Mouse (Mus musculus) ovary, adult 18-20 months (tissue): Measurements from ENCODE around the gene Rph3al.

ENCODE experiments used
- DNase-seq: peaks from one replicate; pipeline ENCODE4 v3.0.0; 2022; ENCODE audit warnings: low spot score, mixed read lengths

The Rph3al gene

GRCm38 (mm10) chr11:75950459-75950858, 12.2 kb upstream of the Rph3al start:
- DNase-seq: no peak

DNA sequence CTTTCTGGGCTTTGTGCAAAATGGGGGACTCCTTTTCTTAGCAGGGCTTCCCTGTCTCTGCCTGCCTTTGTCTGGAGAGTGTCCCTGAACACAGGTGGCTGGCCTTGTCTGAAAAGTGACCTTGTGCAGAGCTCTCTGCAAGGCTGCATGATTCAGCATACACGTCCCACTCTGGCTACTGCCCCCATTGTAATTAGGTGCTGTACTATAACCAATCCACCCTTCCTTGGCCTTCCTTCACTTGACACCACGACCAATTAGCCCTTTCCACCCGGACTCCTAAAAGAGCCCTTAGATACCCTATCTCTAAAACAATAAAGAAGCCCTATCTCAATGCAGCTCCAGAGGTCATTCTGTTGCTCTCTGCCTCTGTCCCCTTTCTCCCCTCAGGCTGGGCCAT, 10.6 kb upstream of the Rph3al start:
- DNase-seq: peak; percentile 76

DNA sequence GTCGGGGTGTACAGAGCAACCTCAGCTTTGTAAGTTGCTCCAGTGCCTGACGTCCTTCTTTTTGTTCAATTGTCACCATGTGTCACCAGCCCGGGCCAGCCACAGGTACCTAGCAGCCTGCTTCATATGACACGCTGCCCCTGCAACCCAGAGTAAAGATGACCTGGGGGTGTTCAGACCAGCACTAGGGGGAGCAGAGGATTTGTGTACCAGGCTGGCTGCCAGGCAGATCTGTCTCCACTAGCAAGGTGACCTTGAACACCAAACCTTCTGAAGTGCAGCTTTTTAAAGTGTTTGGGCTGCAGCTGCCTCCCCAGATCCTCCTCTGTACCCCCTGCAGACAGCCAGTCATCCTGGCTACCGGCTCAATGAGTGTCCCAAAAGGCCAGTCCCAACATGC, 9.0 kb upstream of the Rph3al start:
- DNase-seq: peak; percentile 59

DNA sequence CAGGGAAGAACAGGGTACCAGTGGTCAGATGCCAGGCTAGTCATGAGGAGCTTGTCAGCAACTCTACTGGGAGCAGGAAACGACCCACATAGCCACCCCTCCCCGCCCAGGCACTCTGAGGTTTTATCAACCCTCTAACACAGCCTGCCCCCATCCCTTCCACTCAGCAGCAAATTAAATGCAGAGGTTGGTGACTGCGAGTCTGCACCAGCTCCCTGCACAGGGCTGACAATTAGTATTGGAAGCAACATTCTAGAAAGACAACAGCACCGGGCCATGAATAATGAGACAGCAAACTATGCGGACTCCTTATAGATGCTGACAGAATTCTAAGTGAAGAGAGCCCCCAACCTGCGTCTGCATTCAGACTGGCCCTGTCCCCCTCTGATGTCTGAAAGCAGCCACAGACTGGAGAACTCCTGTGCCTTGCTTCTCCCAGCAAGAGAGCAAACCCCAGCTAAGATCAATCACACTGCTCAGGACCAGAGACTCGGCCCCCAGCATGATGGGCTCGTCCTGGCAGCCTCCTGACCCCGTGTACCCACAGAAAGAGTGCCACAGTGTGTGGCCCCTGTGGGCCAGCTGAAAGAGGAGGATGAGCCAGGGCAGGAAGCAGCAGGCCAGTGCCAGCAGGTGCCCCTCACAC, 7.7 kb upstream of the Rph3al start:
- no peak for DNase-seq

- DNase-seq: peak; percentile 56
Observed at GRCm38 (mm10) chr11:75937370-75937871, 808 bp downstream of the Rph3al start.

DNA sequence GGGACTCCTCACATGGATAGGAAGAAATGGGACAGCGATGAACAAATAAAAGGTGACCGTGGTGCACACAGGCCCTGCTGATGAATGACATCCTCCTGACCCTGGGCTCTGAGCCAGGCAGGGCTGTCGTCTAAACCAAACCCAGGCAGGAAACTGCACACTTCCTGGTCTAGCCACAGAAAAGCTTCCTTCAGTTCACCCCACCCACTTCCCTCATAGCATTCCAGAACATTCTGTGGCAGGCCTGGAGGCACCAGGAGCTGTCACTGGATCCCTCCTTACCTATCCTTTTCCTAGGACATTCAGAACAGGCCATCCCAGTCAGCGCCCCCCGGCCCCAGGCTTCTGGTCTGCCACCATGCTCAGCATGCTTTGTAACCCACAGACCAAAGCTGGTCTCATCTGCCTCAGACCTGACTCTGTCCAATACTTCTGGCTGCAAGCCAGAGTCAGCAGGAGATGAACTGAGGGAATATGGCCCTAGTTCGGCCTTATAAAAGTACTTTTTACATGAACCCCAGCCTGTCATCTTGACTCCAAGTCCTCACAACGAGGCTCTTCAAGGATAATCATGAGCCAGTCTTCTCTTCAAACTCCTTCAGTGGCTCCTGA, 2.3 kb downstream of the Rph3al start:
- DNase-seq: peak; percentile 41

DNA sequence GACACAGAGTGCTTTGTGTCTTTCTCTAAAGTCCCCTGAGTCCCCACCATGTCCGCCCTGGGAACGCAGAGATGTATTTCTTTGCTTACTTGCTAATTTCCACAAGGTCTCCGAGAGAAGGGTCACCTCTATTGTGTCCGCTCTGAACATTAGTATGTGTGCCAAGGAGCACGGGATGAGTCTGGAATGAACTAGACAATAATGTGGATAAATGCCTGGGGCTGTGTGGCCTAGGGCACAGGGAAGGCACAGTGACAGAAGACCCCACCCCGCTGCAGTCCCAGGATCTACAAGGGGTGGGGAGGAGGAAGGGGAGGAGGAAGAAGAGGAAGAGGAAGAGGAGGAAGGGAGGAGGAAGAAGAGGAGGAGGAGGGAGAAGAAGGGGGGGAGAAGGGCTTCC, 3.8 kb downstream of the Rph3al start:
- DNase-seq: no peak

DNA sequence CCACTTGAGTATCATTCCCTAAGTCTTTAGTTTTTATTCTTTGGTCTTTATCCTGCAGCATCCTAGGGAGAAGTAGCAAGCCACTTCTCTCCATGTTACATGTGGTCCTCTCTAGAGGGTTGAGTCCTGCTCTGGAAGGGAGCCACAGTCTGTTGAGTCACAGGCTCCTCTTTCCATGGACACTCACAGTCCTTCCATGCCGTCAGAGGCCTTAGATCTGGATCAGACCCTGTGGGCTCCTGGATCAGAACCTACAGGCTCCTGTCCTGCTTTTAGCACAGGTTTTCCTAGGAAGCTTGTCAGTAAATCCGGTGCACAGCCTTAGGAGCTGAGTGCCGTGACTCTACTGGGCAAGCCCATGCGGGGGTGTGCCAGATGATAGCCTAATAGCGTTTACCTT, 4.9 kb downstream of the Rph3al start:
- no peak for DNase-seq

- DNase-seq: no peak
Observed at GRCm38 (mm10) chr11:75930911-75931678, 7.1 kb downstream of the Rph3al start.

DNA sequence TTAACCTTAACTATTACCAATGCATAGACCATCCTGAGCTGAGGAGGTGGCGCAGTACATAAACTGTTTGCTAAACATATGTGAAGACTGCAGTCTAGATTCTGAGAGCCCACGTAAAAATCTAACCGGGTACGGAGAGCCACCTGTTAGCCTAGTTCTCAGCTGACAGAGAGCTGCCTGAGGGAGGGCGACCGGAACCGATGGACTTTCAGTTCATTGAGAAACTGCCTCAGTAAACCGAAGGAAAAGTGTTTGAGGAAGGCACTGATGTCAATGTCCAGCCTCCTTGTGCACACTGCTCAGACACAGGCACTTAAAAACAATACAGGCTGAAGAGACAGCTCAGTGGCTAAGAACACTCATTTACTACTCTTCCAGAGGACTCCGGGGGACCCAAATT, 8.0 kb downstream of the Rph3al start:
- no peak for DNase-seq

DNA sequence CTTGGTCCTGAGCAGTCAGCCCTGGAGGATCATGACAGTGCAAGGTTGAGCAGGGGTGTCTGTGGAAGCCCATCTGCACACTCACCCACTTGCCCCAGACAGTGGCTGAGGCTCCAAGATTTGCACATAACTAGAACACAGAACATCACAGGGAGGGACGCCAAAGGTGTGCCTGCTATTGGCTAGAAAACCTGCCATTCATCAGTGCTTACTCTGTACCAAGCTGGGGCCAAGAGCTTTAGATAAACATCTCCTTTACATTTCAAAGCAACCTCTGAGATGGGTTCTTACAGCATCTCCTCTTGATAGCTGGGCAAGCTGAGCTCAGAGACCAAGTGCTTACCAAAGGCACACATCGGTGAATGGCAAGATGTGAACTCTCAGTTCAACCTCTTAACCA, 10.3 kb downstream of the Rph3al start:
- DNase-seq: no peak

DNA sequence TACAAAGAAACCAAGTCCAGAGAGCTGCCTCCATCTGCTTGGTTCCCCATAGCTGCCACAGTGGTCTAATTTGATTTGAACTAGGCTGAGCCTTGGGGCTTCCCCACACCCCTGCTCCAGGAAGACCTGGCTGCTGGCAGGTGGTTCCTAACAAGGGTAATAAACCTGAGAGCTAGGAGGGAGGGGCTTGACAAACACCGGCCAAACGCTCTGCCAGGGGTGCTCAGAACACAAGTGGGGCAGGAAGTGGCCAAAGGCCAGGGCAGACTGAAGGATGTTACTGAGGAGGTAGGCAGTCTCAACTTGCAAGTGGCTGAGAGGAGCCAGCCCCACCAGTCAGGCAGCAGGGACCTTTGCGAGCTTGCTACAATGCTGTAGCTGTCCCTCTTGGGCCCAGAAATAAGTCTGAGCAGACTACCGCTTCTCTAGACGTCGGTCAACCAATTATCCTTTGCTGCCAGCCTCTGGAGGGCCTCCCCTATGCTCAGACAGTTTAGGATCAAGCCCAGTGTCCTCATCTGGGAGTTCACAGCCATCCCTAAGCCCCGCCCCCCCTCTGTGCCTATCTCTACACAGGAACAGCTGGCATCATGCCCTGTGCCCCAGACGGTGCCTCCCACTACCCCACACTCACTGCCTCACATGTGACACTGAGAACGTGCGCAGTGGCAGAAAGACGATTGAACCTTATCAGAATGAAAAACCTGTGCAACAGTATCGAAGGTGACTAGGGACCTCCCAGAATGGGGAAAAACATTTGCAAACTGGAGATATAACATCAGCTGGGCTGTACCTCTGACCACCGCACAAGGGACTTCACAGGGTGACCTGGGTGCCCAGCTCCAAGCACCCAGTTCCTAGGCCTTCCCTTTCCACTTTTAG, 11.6 kb downstream of the Rph3al start:
- peak; percentile 54 for DNase-seq

DNA sequence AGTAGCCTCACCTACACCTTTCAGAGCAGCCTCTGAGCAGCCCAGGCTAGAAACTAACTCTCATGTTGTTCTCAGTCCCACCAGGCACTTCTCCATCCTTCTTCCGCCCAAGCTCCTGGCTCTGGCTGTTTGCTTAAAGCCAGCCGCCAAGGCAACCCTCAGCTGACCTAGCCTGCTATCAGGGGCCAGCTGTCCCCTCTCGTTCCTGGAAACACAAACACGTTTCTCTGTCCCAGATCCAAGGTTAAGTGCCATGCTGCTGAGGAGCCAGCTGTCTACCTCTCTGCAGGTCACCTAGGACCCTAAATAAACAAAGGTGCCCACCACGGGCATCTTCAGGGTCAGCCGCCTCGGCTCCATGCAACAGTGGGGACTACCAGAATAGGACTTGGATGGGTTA, 12.4 kb downstream of the Rph3al start:
- DNase-seq: peak; percentile 44

- DNase-seq: no peak
Observed at GRCm38 (mm10) chr11:75922741-75923140, 15.5 kb downstream of the Rph3al start.

- DNase-seq: no peak
Observed at GRCm38 (mm10) chr11:75919139-75919538, 19.1 kb downstream of the Rph3al start.

- no peak for DNase-seq
Observed at GRCm38 (mm10) chr11:75917340-75917739, 20.9 kb downstream of the Rph3al start.

DNA sequence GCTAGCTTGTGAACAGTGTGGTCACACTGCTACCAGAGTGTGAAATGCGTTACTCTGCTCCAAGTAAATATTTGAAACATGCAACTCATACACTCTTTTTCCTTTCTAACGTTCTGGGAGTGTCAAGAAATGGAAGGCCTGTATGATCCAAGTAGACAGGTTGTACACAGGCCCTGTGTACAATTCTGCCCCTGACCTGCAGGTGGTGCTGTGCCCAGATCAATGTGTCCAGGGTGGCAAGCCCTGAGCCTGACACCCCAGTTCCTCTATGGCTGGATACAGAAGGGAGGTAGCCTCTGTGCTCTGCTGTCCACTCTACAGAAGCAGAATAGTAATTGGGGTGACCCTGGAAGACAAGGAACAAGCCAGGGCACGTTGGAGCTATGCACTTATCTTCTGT, 24.3 kb downstream of the Rph3al start:
- DNase-seq: no peak

- peak; percentile 60 for DNase-seq
Observed at GRCm38 (mm10) chr11:75912944-75913657, 25.1 kb downstream of the Rph3al start.

- DNase-seq: no peak
Observed at GRCm38 (mm10) chr11:75911962-75912361, 26.3 kb downstream of the Rph3al start.

DNA sequence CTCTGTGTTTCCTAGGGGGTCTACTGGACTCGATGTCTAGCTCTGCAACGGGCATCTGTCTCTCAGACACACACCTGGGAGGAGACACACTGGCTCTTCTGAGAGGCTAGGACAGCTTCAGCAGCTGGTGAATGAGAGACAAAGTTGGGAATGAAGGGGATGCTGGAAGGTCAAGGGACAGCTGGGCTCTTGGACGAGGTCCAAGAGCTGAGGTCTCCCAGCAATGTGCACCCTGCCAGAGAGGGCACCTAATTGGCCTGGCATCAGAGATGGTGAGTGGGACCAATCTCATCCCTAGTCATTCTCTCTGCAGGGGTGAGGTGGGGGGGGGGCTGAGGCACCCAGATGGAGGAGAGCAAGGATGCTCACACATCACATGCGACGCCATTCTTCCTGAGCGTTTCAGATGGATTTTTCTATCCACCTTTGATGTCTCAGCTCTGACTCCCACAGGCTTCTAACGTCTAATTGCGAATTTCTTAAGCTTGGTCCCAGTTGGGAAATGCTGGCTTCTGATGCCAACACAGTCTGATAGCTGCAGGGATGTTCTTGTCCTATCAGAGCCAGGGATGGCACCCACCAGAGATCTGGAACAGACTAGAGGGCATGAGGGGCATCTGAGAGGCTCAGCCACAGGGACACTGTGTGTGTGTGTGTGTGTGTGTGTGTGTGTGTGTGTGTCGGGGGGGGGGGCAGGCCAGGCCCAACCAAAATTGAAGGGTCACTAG, 28.4 kb downstream of the Rph3al start:
- DNase-seq: no peak

DNA sequence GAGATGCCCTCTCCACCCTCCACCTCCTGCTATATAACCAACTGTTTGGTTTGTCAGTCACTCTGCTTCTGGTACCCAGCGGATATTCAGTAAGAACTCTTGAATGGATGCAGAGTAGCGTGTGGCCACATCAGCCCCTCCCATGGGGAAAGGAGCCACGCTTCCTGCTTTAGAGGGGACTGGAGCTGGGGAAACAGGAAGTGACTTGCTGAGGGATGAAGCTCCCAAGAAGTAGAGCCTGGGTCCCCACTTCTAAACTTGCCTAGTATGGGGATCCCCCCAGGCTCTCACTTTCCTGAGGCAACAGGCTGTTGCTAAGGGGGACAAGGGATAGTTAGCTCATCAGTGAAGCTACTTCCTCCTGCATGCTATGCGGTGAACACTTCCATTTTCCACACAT, 30.8 kb downstream of the Rph3al start:
- no peak for DNase-seq
